Mouse (Mus musculus) intestine, embryonic 15.5 days (tissue): ENCODE data around the gene Ctsw. TPM values are rescaled to one million over a fixed set of nuclear protein-coding genes. Genes with fewer than 3 reads are reported as not detected.

ENCODE experiments used
- ATAC-seq: fragments of 200-750 bp; cut with Nextera tagmentation; 2 replicates; pipeline ENCODE4 v1.8.0; 2017; ENCODE audit warnings: moderate TSS enrichment, moderate library complexity
- H3K27ac ChIP-seq: fragments of 300-500 bp; sonication (generic); 2 replicates; pipeline ENCODE4 v1.5.1; 2015; ENCODE audit warnings: mild to moderate bottlenecking, inconsistent platforms
- H3K27me3 ChIP-seq: fragments of 300-500 bp; sonication (generic); replicated peaks from 2 replicates; pipeline ENCODE4 v1.6.1; 2015; ENCODE audit warnings: inconsistent platforms
- H3K36me3 ChIP-seq: fragments of 300-500 bp; sonication (generic); 2 replicates; pipeline ENCODE4 v1.6.1; 2015; ENCODE audit warnings: inconsistent platforms
- H3K4me1 ChIP-seq: fragments of 300-500 bp; sonication (generic); replicated peaks from 2 replicates; pipeline ENCODE4 v1.6.1; 2015; ENCODE audit warnings: inconsistent platforms
- H3K4me2 ChIP-seq: fragments of 300-500 bp; sonication (generic); replicated peaks from 2 replicates; pipeline ENCODE4 v1.6.1; 2015; ENCODE audit warnings: mild to moderate bottlenecking, inconsistent platforms
- H3K4me3 ChIP-seq: fragments of 300-500 bp; sonication (generic); replicated peaks from 2 replicates; pipeline ENCODE4 v1.5.1; 2015; ENCODE audit warnings: inconsistent platforms
- H3K9ac ChIP-seq: fragments of 300-500 bp; sonication (generic); 2 replicates; pipeline ENCODE4 v1.6.1; 2015; ENCODE audit warnings: inconsistent platforms
- H3K9me3 ChIP-seq: fragments of 300-500 bp; sonication (generic); 2 replicates; pipeline ENCODE4 v1.6.1; 2016; ENCODE audit warnings: inconsistent platforms
- WGBS: fragments of 180-500 bp; shearing (Covaris S2); methylation state at CpG from one replicate; pipeline ENCODE4 v1.1.7; 2015; 5-methylcytosine and 5-hydroxymethylcytosine counted together
- polyA plus RNA-seq: library from polyadenylated mRNA; unstranded; fragments of >200 nt; fragmentation: Nextera tagmentation; extraction: Ambion mirVana; gene quantifications from 2 replicates; pipeline ENCODE4 v1.2.1, GENCODE M21; 2015

The Ctsw gene
- polyA plus RNA-seq, 1 experiment from 2014 or later = 2.1 TPM

- H3K4me2 ChIP-seq = peak overlapping the region; percentile 92
- peak overlapping the region; percentile 94 for H3K27ac ChIP-seq
- peaks cover 17% of the 10 kb centered on the region for H3K36me3 ChIP-seq
- peaks cover 28% of the 10 kb centered on the region for H3K4me1 ChIP-seq
- ATAC-seq = peak; percentile 80
- 2% methylated on average over 45 of the region's 48 CpGs for WGBS
- no peaks in the 10 kb centered on the region for H3K27me3 ChIP-seq
- peak overlapping the region; percentile 85 for H3K9ac ChIP-seq
- H3K4me3 ChIP-seq = peak overlapping the region; percentile 83
- no peaks in the 10 kb centered on the region for H3K9me3 ChIP-seq
Observed at GRCm38 (mm10) chr19:5424092-5424781, 44.1 kb downstream of the Ctsw start.

GRCm38 (mm10) chr19:5423561-5423960 lies 44.7 kb downstream of the Ctsw start:
- Histone ChIP-seq H3K4me3 (peak overlapping the region; percentile 83), H3K9me3 (no peaks in the 10 kb centered on the region), H3K4me1 (peaks cover 28% of the 10 kb centered on the region), H3K4me2 (peak overlapping the region; percentile 92), H3K27ac (no peak overlapping the region), H3K9ac (peak overlapping the region; percentile 85), H3K36me3 (peaks cover 17% of the 10 kb centered on the region), H3K27me3 (no peaks in the 10 kb centered on the region)
- 65% methylated on average over 12 of the region's 12 CpGs for WGBS
- no peak for ATAC-seq

GRCm38 (mm10) chr19:5422895-5423443 lies 45.3 kb downstream of the Ctsw start:
- peak overlapping the region; percentile 85; the same call in 1 of the 2 replicates for H3K9ac ChIP-seq
- peak overlapping the region; percentile 92; the same call in 1 of the 2 replicates for H3K4me2 ChIP-seq
- ATAC-seq = no peak
- H3K4me3 ChIP-seq = 0 out of 2 replicates have a peak overlapping the region, but pooled peaks have one; percentile 83
- peaks cover 27% of the 10 kb centered on the region for H3K4me1 ChIP-seq
- no peaks in the 10 kb centered on the region for H3K27me3 ChIP-seq
- H3K36me3 ChIP-seq = peaks cover 17% of the 10 kb centered on the region
- H3K9me3 ChIP-seq = no peaks in the 10 kb centered on the region
- WGBS = 87% methylated on average over 9 of the region's 9 CpGs
- no peak overlapping the region for H3K27ac ChIP-seq

- no peak overlapping the region for H3K4me2 ChIP-seq
- H3K4me3 ChIP-seq = no peak overlapping the region
- H3K9ac ChIP-seq = no peak overlapping the region
- no peaks in the 10 kb centered on the region for H3K27me3 ChIP-seq
- no peak overlapping the region for H3K27ac ChIP-seq
- H3K36me3 ChIP-seq = peaks cover 17% of the 10 kb centered on the region
- ATAC-seq = no peak
- H3K9me3 ChIP-seq = no peaks in the 10 kb centered on the region
- H3K4me1 ChIP-seq = peaks cover 25% of the 10 kb centered on the region
- WGBS = 87% methylated on average over 10 of the region's 10 CpGs
Observed at GRCm38 (mm10) chr19:5422267-5422666, 46.0 kb downstream of the Ctsw start.

- no peak for ATAC-seq
- H3K9me3 ChIP-seq = no peaks in the 10 kb centered on the region
- no peak overlapping the region for H3K27ac ChIP-seq
- no peak overlapping the region for H3K4me2 ChIP-seq
- WGBS = 87% methylated on average over 5 of the region's 5 CpGs
- no peaks in the 10 kb centered on the region for H3K27me3 ChIP-seq
- H3K9ac ChIP-seq = no peak overlapping the region
- peaks cover 20% of the 10 kb centered on the region for H3K4me1 ChIP-seq
- peaks cover 12% of the 10 kb centered on the region for H3K36me3 ChIP-seq
- no peak overlapping the region for H3K4me3 ChIP-seq
Observed at GRCm38 (mm10) chr19:5421784-5422183, 46.5 kb downstream of the Ctsw start.

- H3K27me3 ChIP-seq = no peaks in the 10 kb centered on the region
- no peak for ATAC-seq
- no peaks in the 10 kb centered on the region for H3K9me3 ChIP-seq
- H3K36me3 ChIP-seq = peaks cover 8% of the 10 kb centered on the region; the same call in 1 of the 2 replicates
- H3K4me3 ChIP-seq = no peak overlapping the region
- WGBS = 88% methylated on average over 6 of the region's 6 CpGs
- no peak overlapping the region for H3K27ac ChIP-seq
- H3K4me1 ChIP-seq = peaks cover 9% of the 10 kb centered on the region
- no peak overlapping the region for H3K4me2 ChIP-seq
- no peak overlapping the region for H3K9ac ChIP-seq
Observed at GRCm38 (mm10) chr19:5420579-5420978, 47.7 kb downstream of the Ctsw start.

GRCm38 (mm10) chr19:5419630-5420029 lies 48.7 kb downstream of the Ctsw start:
- H3K9me3 ChIP-seq = no peaks in the 10 kb centered on the region
- peaks cover 9% of the 10 kb centered on the region for H3K4me1 ChIP-seq
- H3K27ac ChIP-seq = no peak overlapping the region
- ATAC-seq = no peak
- no peak overlapping the region for H3K9ac ChIP-seq
- H3K4me2 ChIP-seq = no peak overlapping the region
- no peak overlapping the region for H3K4me3 ChIP-seq
- no peaks in the 10 kb centered on the region for H3K27me3 ChIP-seq
- peaks cover 8% of the 10 kb centered on the region; the same call in 1 of the 2 replicates for H3K36me3 ChIP-seq
- 90% methylated on average over 9 of the region's 9 CpGs for WGBS

- Histone ChIP-seq H3K27me3 (no peaks in the 10 kb centered on the region), H3K9ac (no peak overlapping the region), H3K4me3 (no peak overlapping the region), H3K27ac (no peak overlapping the region), H3K9me3 (no peaks in the 10 kb centered on the region), H3K36me3 (peaks cover 8% of the 10 kb centered on the region; the same call in 1 of the 2 replicates), H3K4me1 (peaks cover 7% of the 10 kb centered on the region), H3K4me2 (no peak overlapping the region)
- WGBS = 94% methylated on average over 8 of the region's 8 CpGs
- no peak for ATAC-seq
Observed at GRCm38 (mm10) chr19:5418750-5419466, 49.4 kb downstream of the Ctsw start.

Other genes starting within 250 kb of the Ctsw start
- 15.6 and 15.8 TPM in 2 replicates for gene Pacs1, start 195.4 kb downstream of the Ctsw start, polyA plus RNA-seq
- 282 and 289 TPM in 2 replicates for gene Sf3b2, start 173.1 kb downstream of the Ctsw start, polyA plus RNA-seq
- 2.1 and 2.4 TPM in 2 replicates for gene Gal3st3, start 170.2 kb downstream of the Ctsw start, polyA plus RNA-seq
- gene Catsper1, start 132.8 kb downstream of the Ctsw start, polyA plus RNA-seq = not detected in 2 replicates
- 15.9 and 19.8 TPM in 2 replicates for gene Cst6, start 118.9 kb downstream of the Ctsw start, polyA plus RNA-seq
- 53.9 and 58.2 TPM in 2 replicates for gene Eif1ad, start 101.8 kb downstream of the Ctsw start, polyA plus RNA-seq
- gene Banf1, start 101.3 kb downstream of the Ctsw start, polyA plus RNA-seq = 474 and 479 TPM in 2 replicates
- gene Sart1, start 79.8 kb downstream of the Ctsw start, polyA plus RNA-seq = 61.2 and 66.4 TPM in 2 replicates
- gene Tsga10ip, start 66.0 kb downstream of the Ctsw start, polyA plus RNA-seq = 4.3 and 10.8 TPM in 2 replicates
- 198 and 200 TPM in 2 replicates for gene Drap1, start 43.5 kb downstream of the Ctsw start, polyA plus RNA-seq
- 42.6 and 45.8 TPM in 2 replicates for gene AI837181, start 43.4 kb downstream of the Ctsw start, polyA plus RNA-seq
- not detected in 2 replicates for gene Fosl1, start 21.0 kb downstream of the Ctsw start, polyA plus RNA-seq
- gene Ccdc85b, start 10.6 kb downstream of the Ctsw start, polyA plus RNA-seq = 8.2 and 8.7 TPM in 2 replicates
- gene Fibp, start 7.9 kb downstream of the Ctsw start, polyA plus RNA-seq = 95.1 and 99.4 TPM in 2 replicates
- gene Efemp2, start 5.4 kb upstream of the Ctsw start, polyA plus RNA-seq = 118 TPM in 2 replicates
- gene Mus81, start 19.9 kb upstream of the Ctsw start, polyA plus RNA-seq = 29.5 and 29.8 TPM in 2 replicates
- gene Cfl1, start 21.9 kb upstream of the Ctsw start, polyA plus RNA-seq = 2,332 and 2,514 TPM in 2 replicates
- not detected in 2 replicates for gene 1700020D05Rik, start 35.3 kb upstream of the Ctsw start, polyA plus RNA-seq
- 7.2 and 8.0 TPM in 2 replicates for gene Snx32, start 42.0 kb upstream of the Ctsw start, polyA plus RNA-seq
- gene Ovol1, start 92.1 kb upstream of the Ctsw start, polyA plus RNA-seq = 19.3 TPM in 2 replicates
- 7.9 and 9.9 TPM in 2 replicates for gene Ap5b1, start 99.5 kb upstream of the Ctsw start, polyA plus RNA-seq
- gene Rnaseh2c, start 133.4 kb upstream of the Ctsw start, polyA plus RNA-seq = 128 and 149 TPM in 2 replicates
- gene Kat5, start 141.7 kb upstream of the Ctsw start, polyA plus RNA-seq = 44.1 and 47.3 TPM in 2 replicates
- gene Rela, start 169.0 kb upstream of the Ctsw start, polyA plus RNA-seq = 43.0 and 43.3 TPM in 2 replicates
- gene Sipa1, start 195.2 kb upstream of the Ctsw start, polyA plus RNA-seq = 21.5 and 23.8 TPM in 2 replicates
- gene Map3k11, start 220.2 kb upstream of the Ctsw start, polyA plus RNA-seq = 33.7 and 36.3 TPM in 2 replicates
- gene Pcnx3, start 220.4 kb upstream of the Ctsw start, polyA plus RNA-seq = 16.3 and 16.8 TPM in 2 replicates
- 0.29 and 0.43 TPM in 2 replicates for gene Kcnk7, start 235.9 kb upstream of the Ctsw start, polyA plus RNA-seq